Comparison of ENCODE assay signal across 18 mouse cellular contexts in genomic region chr8:21885321-21885720, GRCm38 (mm10). TPM values are rescaled to one million over a fixed set of nuclear protein-coding genes. Genes with fewer than 3 reads are reported as not detected.
"Had no signal": no experiment of that assay in that cellular context is flagged by ENCODE, and none has a peak within 500 bp of the region (broad histone marks: within the 10 kb centered on the region; RNA-seq: fewer than 3 reads in every experiment).

Gene Defb9 (minus strand): TSS chr8:21885421.

RNA-seq across cellular contexts. Expression of gene Defb9, which starts in this region (rescaled TPM):
- polyA plus RNA-seq: liver, embryonic 15.5 days; liver, postnatal 0 days; lung, adult 2 months; lung, embryonic 15.5 days; lung, postnatal 0 days; macrophage; midbrain, embryonic 11.5 days; midbrain, embryonic 13.5 days; midbrain, embryonic 15.5 days; midbrain, postnatal 0 days; neural tube, embryonic 12.5 days; neural tube, embryonic 14.5 days; spleen, adult 2 months; stomach, embryonic 15.5 days; stomach, postnatal 0 days; testis, adult 2 months; thymus, adult 2 months; urinary bladder, adult 2 months had no signal
